Mouse (Mus musculus) liver, embryonic 16.5 days (tissue): Measurements from ENCODE around the gene Ptprz1. TPM values are rescaled to one million over a fixed set of nuclear protein-coding genes. Genes with fewer than 3 reads are reported as not detected.

Source experiments
- ATAC-seq: fragments of 200-750 bp; cut with Nextera tagmentation; 2 replicates; pipeline ENCODE4 v1.8.0; 2017; ENCODE audit warnings: low read depth, mild to moderate bottlenecking, moderate number of reproducible peaks, moderate library complexity
- H3K27ac ChIP-seq: fragments of 300-500 bp; sonication (generic); 2 replicates; pipeline ENCODE4 v1.5.1; 2014; ENCODE audit warnings: mild to moderate bottlenecking, low read length
- H3K27me3 ChIP-seq: fragments of 300-500 bp; sonication (generic); 2 replicates; pipeline ENCODE4 v1.6.1; 2014; ENCODE audit warnings: low read depth, low read length, mixed read lengths; ENCODE audit not compliant: control insufficient read depth, insufficient read depth
- H3K36me3 ChIP-seq: fragments of 300-500 bp; sonication (generic); 2 replicates; pipeline ENCODE4 v1.6.1; 2014; ENCODE audit warnings: mild to moderate bottlenecking; ENCODE audit not compliant: control insufficient read depth, insufficient read depth
- H3K4me1 ChIP-seq: fragments of 300-500 bp; sonication (generic); 2 replicates; pipeline ENCODE4 v1.6.1; 2014; ENCODE audit warnings: low read depth, low read length, mixed read lengths; ENCODE audit not compliant: control insufficient read depth
- H3K4me2 ChIP-seq: fragments of 300-500 bp; sonication (generic); 2 replicates; pipeline ENCODE4 v1.6.1; 2014; ENCODE audit warnings: low read depth, low read length, mixed read lengths
- H3K4me3 ChIP-seq: fragments of 300-500 bp; sonication (generic); 2 replicates; pipeline ENCODE4 v1.5.1; 2014; ENCODE audit warnings: low read depth, mild to moderate bottlenecking, low read length
- H3K9ac ChIP-seq: fragments of 300-500 bp; sonication (generic); 2 replicates; pipeline ENCODE4 v1.6.1; 2014; ENCODE audit warnings: low read depth, low read length
- H3K9me3 ChIP-seq: fragments of 300-500 bp; sonication (generic); replicated peaks from 2 replicates; pipeline ENCODE4 v1.6.1; 2016; ENCODE audit warnings: low read length; ENCODE audit not compliant: control insufficient read depth
- WGBS: fragments of 180-500 bp; shearing (Covaris S2); extraction: QIAGEN DNeasy Blood & Tissue Kit; methylation state at CpG from one replicate; pipeline ENCODE4 v1.1.7; 2014; ENCODE audit not compliant: insufficient replicate concordance; 5-methylcytosine and 5-hydroxymethylcytosine counted together
- polyA plus RNA-seq: library from polyadenylated mRNA; unstranded; fragments of >200 nt; fragmentation: Nextera tagmentation; extraction: Ambion mirVana; gene quantifications from 2 replicates; pipeline ENCODE4 v1.2.1, GENCODE M21; 2015

Ptprz1 gene
- polyA plus RNA-seq = 0.06 and 0.09 TPM in 2 replicates

GRCm38 (mm10) chr6:22874781-22875613 is at the start of gene Ptprz1:
Gene Ptprz1, plus strand, starts transcription at chr6:22875502.
- Histone ChIP-seq H3K27ac (no peak within 1 kb of the TSS), H3K4me2 (peak within 1 kb of the TSS; percentile 52), H3K27me3 (peaks cover 18% of the 10 kb centered on the region), H3K4me1 (no peaks in the 10 kb centered on the region), H3K9me3 (no peaks in the 10 kb centered on the region), H3K9ac (no peak within 1 kb of the TSS), H3K36me3 (no peaks in the 10 kb centered on the region), H3K4me3 (peak within 1 kb of the TSS; percentile 40)
- 2% methylated on average over 42 of the region's 44 CpGs for WGBS
- no peak for ATAC-seq

- H3K9me3 ChIP-seq = no peaks in the 10 kb centered on the region
- no peak overlapping the region for H3K4me3 ChIP-seq
- no peak overlapping the region for H3K9ac ChIP-seq
- ATAC-seq = no peak
- H3K36me3 ChIP-seq = no peaks in the 10 kb centered on the region
- H3K27ac ChIP-seq = no peak overlapping the region
- H3K4me1 ChIP-seq = no peaks in the 10 kb centered on the region
- 57% methylated on average over 7 of the region's 7 CpGs for WGBS
- H3K27me3 ChIP-seq = no peaks in the 10 kb centered on the region
- no peak overlapping the region for H3K4me2 ChIP-seq
Measured at GRCm38 (mm10) chr6:22833637-22834036, 41.7 kb upstream of the Ptprz1 start.

GRCm38 (mm10) chr6:22834100-22834970 is 41.0 kb upstream of the Ptprz1 start:
- 68% methylated on average over 19 of the region's 19 CpGs for WGBS
- no peak for ATAC-seq
- no peak overlapping the region for H3K9ac ChIP-seq
- H3K27me3 ChIP-seq = no peaks in the 10 kb centered on the region
- H3K9me3 ChIP-seq = no peaks in the 10 kb centered on the region
- no peak overlapping the region for H3K4me2 ChIP-seq
- no peaks in the 10 kb centered on the region for H3K36me3 ChIP-seq
- H3K4me3 ChIP-seq = no peak overlapping the region
- no peak overlapping the region for H3K27ac ChIP-seq
- H3K4me1 ChIP-seq = no peaks in the 10 kb centered on the region

- Histone ChIP-seq H3K36me3 (no peaks in the 10 kb centered on the region), H3K27ac (no peak overlapping the region), H3K9me3 (no peaks in the 10 kb centered on the region), H3K4me1 (no peaks in the 10 kb centered on the region), H3K9ac (no peak overlapping the region), H3K4me2 (peak overlapping the region; percentile 52), H3K4me3 (peak overlapping the region; percentile 40), H3K27me3 (peaks cover 18% of the 10 kb centered on the region)
- ATAC-seq = no peak
- 3% methylated on average over 45 of the region's 45 CpGs for WGBS
Measured at GRCm38 (mm10) chr6:22875614-22876541, 576 bp downstream of the Ptprz1 start.

GRCm38 (mm10) chr6:22887978-22888377 is 12.7 kb downstream of the Ptprz1 start:
- ATAC-seq = no peak
- Histone ChIP-seq H3K9ac (no peak overlapping the region), H3K36me3 (no peaks in the 10 kb centered on the region), H3K4me3 (no peak overlapping the region), H3K4me2 (no peak overlapping the region), H3K27ac (no peak overlapping the region), H3K27me3 (no peaks in the 10 kb centered on the region), H3K9me3 (no peaks in the 10 kb centered on the region), H3K4me1 (no peaks in the 10 kb centered on the region)
- WGBS = 68% methylated on average over 6 of the region's 6 CpGs

GRCm38 (mm10) chr6:22889333-22889732 is 14.0 kb downstream of the Ptprz1 start:
- Histone ChIP-seq H3K27me3 (no peaks in the 10 kb centered on the region), H3K27ac (no peak overlapping the region), H3K36me3 (no peaks in the 10 kb centered on the region), H3K4me1 (no peaks in the 10 kb centered on the region), H3K9ac (no peak overlapping the region), H3K4me3 (no peak overlapping the region), H3K9me3 (no peaks in the 10 kb centered on the region), H3K4me2 (no peak overlapping the region)
- ATAC-seq = no peak
- 55% methylated on average over 8 of the region's 8 CpGs for WGBS

GRCm38 (mm10) chr6:22901983-22902382 is 26.7 kb downstream of the Ptprz1 start:
- Histone ChIP-seq H3K4me1 (no peaks in the 10 kb centered on the region), H3K4me3 (no peak overlapping the region), H3K9me3 (no peaks in the 10 kb centered on the region), H3K36me3 (no peaks in the 10 kb centered on the region), H3K27ac (no peak overlapping the region), H3K9ac (no peak overlapping the region), H3K27me3 (no peaks in the 10 kb centered on the region), H3K4me2 (no peak overlapping the region)
- WGBS = 34% methylated on average over 3 of the region's 3 CpGs
- ATAC-seq = no peak

- Histone ChIP-seq H3K9ac (no peak overlapping the region), H3K4me2 (no peak overlapping the region), H3K36me3 (no peaks in the 10 kb centered on the region), H3K27ac (no peak overlapping the region), H3K9me3 (no peaks in the 10 kb centered on the region), H3K27me3 (no peaks in the 10 kb centered on the region), H3K4me1 (no peaks in the 10 kb centered on the region), H3K4me3 (no peak overlapping the region)
- ATAC-seq = no peak
- WGBS = 52% methylated on average over 6 of the region's 6 CpGs
Measured at GRCm38 (mm10) chr6:22908510-22909256, 33.4 kb downstream of the Ptprz1 start.
